Mouse (Mus musculus): Measurements from ENCODE around the gene Tiparp. TPM values are rescaled to one million over a fixed set of nuclear protein-coding genes. Genes with fewer than 3 reads are reported as not detected.

Gene Tiparp
- polyA plus RNA-seq, 1 experiment from 2014 or later: 31.6 TPM

DNA sequence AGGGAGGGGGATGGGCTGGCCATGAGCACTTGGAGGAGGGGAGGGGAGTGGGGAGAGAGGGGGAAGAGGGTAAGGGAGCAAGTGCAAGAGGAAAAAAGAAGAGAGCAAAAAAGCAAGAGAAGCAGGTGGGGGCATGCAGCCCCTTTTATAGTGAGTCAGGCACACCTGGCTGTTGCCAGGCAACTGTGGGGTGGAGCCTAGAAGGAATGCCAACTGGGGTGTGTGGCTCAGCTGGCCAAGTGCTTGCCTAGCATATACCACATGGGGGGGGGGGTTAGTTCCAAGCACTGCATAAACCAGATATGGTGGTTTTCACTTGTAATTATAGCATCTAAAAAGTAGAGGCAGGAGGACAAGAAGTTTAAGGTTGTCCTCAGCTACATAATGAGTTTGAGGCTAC lies 66.3 kb downstream of the Tiparp start:
- no peaks in the 10 kb centered on the region for H3K27me3 ChIP-seq
- in situ Hi-C loops (cut with MboI; ENCODE audit: low pct_unique_long_range_greater_than_20kb): no loop called here
- no peak for DNase-seq (ENCODE audit: low read depth, low spot score)
- TF ChIP-seq CTCF (IDR thresholded peaks at IDR 0.05): no peak
- CTCF ChIA-PET: interaction anchor here (1.4 to 1.5 kb wide), 3 partner anchors 8 to 19 kb away, joined by 3 to 4 read pairs (median 3); no protein-coding TSS in a partner anchor
- no peak for ATAC-seq
- POLR2A ChIA-PET: interaction anchor here (0.6 kb wide), 1 partner anchor 10 kb away, joined by 7 read pairs; no protein-coding TSS in a partner anchor

DNA sequence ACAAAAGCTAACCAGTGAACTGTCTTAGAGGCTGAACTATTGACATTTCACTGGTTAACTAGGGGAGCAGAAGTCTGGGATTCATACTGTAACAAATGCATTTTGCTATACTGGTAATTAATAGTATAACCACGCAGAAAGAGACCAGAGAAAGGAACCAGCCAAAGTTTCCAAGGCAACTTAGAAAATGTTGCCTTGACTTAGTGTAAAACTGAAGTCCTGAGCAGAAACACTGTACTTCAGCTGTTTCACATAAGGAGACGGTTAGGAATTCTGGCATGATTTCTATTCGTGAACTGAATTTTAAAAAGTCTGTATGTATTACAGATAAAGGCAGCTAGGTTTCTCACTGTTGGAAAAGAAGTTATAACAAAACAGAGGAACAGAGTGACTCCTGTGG lies 67.0 kb downstream of the Tiparp start:
- no peak for TF ChIP-seq CTCF (IDR thresholded peaks at IDR 0.05)
- DNase-seq (ENCODE audit: low read depth, low spot score): no peak
- no peak for ATAC-seq
- in situ Hi-C loops (cut with MboI; ENCODE audit: low pct_unique_long_range_greater_than_20kb): no loop called here
- no peaks in the 10 kb centered on the region for H3K27me3 ChIP-seq
- CTCF ChIA-PET: interaction anchor here (1.4 to 1.5 kb wide), 3 partner anchors 8 to 19 kb away, joined by 3 to 4 read pairs (median 3); no protein-coding TSS in a partner anchor
- POLR2A ChIA-PET: no interaction called here

DNA sequence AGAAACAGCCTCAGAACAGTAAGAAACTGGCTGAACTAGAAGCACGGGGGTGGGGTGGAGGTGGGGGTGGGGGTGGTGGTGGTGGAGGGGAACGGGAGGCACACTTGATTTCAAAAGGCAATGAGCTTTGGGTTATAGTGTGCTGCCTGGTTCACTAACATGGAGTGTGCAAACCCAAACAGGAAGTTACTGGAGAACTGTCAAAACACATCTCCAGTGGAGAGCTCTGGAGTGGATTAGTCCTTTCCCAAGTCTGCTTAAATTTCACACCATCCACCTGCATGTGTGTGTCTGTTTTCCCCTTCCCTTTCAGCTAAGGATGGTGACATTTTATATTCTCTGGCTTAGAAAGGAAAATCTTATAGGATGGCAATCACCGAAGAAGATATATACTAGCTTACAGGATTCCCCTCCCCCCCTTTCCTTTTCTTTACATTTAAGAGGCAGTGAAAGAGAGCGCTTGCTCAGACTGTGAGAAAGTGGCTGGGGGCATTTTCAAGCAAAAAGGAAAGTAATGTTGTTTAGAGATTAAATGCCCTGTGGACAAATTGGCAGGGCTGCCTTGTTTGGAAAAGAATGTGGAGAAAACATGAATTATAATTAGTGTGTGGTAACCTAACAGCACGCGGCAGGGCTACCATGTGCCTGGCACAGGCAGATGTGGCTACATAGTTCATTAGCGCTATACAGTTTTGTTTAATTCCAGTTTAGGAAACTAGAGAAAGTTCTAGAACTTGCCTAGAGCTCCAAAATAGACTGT lies 70.0 kb downstream of the Tiparp start:
- ChIA-PET CTCF (interaction anchor here (1.1 to 3.2 kb wide), 4 partner anchors 9 to 23 kb away, joined by 3 to 13 read pairs (median 4); no protein-coding TSS in a partner anchor), POLR2A (interaction anchor here (1.1 to 1.7 kb wide), 3 partner anchors 10 to 23 kb away, joined by 3 to 9 read pairs (median 4); no protein-coding TSS in a partner anchor)
- DNase-seq (ENCODE audit: low read depth, low spot score) (no peak), ATAC-seq (peak; percentile 44)
- no peak for TF ChIP-seq CTCF (IDR thresholded peaks at IDR 0.05)
- in situ Hi-C loops (cut with MboI; ENCODE audit: low pct_unique_long_range_greater_than_20kb): no loop called here
- no peaks in the 10 kb centered on the region for H3K27me3 ChIP-seq

DNA sequence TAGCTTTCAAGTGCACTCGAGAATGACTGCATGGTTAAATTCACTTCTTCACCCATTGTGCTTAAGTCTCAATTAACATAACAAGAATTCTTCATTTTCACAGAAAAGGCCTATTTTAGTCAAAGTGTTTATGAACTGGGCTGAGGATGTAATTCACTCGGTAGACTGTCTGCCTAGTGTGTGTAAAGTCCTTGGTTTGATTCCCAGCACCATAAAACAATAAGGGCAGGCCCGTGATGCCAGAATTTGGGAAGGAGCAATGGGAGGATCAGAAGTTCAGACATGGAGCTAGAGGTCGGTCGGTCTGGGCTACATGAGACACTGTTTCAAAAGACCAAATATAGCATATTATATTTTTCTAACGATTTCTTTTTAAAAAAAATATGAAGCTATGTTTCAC lies 70.9 kb downstream of the Tiparp start:
- POLR2A ChIA-PET: interaction anchor here (1.7 kb wide), 1 partner anchor 11 kb away, joined by 9 read pairs; no protein-coding TSS in a partner anchor
- TF ChIP-seq CTCF (IDR thresholded peaks at IDR 0.05): no peak
- CTCF ChIA-PET: interaction anchor here (0.9 to 3.2 kb wide), 5 partner anchors 8 to 64 kb away, joined by 3 to 13 read pairs (median 5); no protein-coding TSS in a partner anchor
- no peaks in the 10 kb centered on the region for H3K27me3 ChIP-seq
- no peak for DNase-seq (ENCODE audit: low read depth, low spot score)
- ATAC-seq: no peak
- in situ Hi-C loops (cut with MboI; ENCODE audit: low pct_unique_long_range_greater_than_20kb): no loop called here

DNA sequence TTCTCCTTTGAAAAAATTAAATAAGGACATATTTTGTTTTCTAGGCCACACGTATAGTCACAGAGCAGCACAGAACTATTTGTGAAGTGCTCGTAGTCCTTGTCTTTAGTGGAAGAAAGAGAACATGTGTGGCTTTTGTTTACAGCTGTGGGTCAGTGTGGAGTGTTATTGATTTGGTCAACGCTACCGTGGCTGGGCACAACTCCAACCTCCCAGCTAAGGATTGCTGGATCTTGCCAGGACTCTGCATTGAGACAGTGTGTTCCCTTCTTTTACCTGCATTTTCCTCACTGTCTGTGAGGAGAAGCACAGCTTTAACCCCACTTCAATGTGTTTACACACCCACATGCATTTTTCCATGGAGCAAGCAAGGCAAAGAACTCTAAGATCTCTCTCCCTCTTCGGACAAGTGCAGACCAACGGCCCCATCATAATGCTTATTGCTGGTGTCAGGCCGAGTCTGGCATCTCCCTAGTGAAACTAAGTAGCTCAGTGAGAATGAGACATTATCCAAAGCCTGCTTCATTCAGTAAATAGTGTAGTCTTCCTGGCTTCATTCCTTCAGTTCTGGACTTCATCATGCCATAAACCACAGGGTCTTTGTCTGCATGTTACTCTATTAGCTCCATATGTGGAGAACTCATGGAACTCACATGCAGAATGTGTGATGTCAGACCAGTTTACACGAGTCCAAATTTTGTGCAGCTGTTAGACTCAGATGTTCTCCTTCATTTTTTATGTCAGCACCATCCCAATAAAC lies 73.3 kb downstream of the Tiparp start:
- in situ Hi-C loops (cut with MboI; ENCODE audit: low pct_unique_long_range_greater_than_20kb): no loop called here
- DNase-seq (ENCODE audit: low read depth, low spot score): no peak

DNA sequence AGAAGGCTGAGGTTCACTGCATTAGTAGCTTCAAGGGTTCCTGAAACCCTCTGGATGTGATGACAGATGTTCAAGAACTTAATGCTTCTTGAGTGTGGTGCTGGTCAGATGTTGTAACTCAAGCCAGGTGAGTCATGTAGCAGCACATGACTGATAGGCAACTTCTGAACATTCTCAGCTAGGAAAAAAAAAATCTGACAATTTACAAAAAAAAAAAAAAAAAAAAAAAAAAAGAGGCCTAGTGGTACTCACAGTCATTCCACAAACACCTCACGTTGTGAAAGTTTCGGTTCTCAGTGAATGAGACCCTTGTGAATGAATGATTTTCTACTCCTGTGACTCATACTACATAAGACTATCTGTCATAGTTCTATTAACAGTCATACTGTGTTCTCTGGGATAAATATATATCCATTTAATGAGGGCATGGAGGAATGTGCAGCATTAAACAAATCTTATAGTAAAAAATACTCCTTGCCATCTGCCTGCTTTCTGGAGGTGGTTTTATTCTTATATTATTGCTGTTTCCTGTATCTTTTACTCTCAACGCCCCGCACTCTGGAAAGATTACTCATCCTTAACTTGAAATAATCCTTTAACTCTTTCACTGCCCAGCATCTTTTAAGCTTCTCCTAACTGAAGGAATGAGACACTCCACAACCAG lies 75.3 kb downstream of the Tiparp start:
- ATAC-seq (peak; percentile 61), DNase-seq (ENCODE audit: low read depth, low spot score) (peak; percentile 42)
- no peak for TF ChIP-seq CTCF (IDR thresholded peaks at IDR 0.05)
- in situ Hi-C loops (cut with MboI; ENCODE audit: low pct_unique_long_range_greater_than_20kb): no loop called here
- CTCF ChIA-PET: interaction anchor here (0.9 to 1.9 kb wide), 7 partner anchors 9 to 66 kb away, joined by 3 to 4 read pairs (median 3); no protein-coding TSS in a partner anchor
- H3K27me3 ChIP-seq: no peaks in the 10 kb centered on the region
- POLR2A ChIA-PET: no interaction called here

More for the DNA sequence above, 73.3 kb downstream of the Tiparp start:
- no peak for ATAC-seq
- ChIA-PET POLR2A (interaction anchor here (0.6 kb wide), 1 partner anchor 11 kb away, joined by 3 read pairs; no protein-coding TSS in a partner anchor), CTCF (interaction anchor here (1.6 to 1.9 kb wide), 2 partner anchors 7 to 10 kb away, joined by 4 read pairs; no protein-coding TSS in a partner anchor)
- TF ChIP-seq CTCF (IDR thresholded peaks at IDR 0.05): no peak
- no peaks in the 10 kb centered on the region for H3K27me3 ChIP-seq

Other genes starting within 250 kb of the Tiparp start
- 475 TPM for gene Ssr3, start 135.8 kb upstream of the Tiparp start, polyA plus RNA-seq (2021)
- gene Lekr1, start 137.8 kb downstream of the Tiparp start, polyA plus RNA-seq (2021): 10.0 TPM